Mouse (Mus musculus) neutrophil, adult 5-6 weeks (primary cell): ENCODE measurements around the gene Zfp771. TPM values are rescaled to one million over a fixed set of nuclear protein-coding genes. Genes with fewer than 3 reads are reported as not detected.
A peak's percentile ranks its signal among the peaks of the same experiment; 100 is the strongest.

Source experiments
- ATAC-seq: fragments of 151-379, 151-347 bp; 2 replicates; pipeline ENCODE4 v1.8.0; 2017; ENCODE audit warnings: mild to moderate bottlenecking, moderate TSS enrichment; ENCODE audit not compliant: insufficient number of reproducible peaks, poor library complexity, low FRiP score, severe bottlenecking; ENCODE audit errors: extremely low read depth
- total RNA-seq: library from RNA; stranded (forward); fragments of 200-1000 nt; gene quantifications from 2 replicates; pipeline ENCODE4 v1.2.3, GENCODE M21; 2017

Zfp771 gene
- 6.1 and 7.4 TPM in 2 replicates for total RNA-seq

DNA sequence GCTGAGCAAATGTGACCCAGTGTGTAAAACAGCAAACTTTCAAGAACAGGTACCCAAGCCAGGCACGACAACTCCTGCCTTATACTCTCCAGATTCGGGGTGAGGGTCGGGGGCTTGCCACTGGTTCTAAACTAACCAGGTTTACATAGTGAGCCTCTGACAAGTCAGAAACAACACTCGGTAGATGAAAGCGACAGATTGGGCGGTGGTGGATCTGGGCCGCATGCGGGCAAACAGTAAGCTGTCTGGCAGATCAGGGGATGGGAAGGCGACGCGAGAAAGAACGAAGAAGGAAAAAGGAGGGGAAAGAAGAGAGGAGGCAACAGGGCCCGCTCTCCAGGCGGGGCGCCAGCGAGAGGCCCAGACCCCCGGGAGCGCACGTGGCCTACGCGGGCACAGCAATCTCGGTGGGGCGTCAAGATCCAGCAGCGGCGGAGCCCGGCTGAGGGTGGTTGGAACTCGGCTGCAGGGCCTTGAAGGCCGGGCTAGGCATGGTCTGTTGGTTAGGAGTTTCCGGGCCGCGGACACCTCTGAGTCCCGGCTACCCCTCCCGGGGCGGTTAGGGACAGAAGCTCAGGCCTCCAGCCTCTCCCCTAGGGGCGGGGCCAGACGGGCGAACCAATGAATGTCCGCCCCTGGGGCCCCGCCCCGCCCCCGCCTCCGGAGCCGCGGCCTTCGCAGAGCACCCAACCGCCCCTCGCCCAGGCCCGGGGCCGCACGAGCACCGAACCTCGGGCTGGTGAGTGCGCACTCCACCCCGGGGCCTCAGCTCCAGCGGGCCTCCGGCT lies at the start of gene Zfp771:
Gene Zfp771 (plus strand): TSS at position 405 of the 788 bp plus-strand sequence.
- peak; percentile 91 for ATAC-seq

DNA sequence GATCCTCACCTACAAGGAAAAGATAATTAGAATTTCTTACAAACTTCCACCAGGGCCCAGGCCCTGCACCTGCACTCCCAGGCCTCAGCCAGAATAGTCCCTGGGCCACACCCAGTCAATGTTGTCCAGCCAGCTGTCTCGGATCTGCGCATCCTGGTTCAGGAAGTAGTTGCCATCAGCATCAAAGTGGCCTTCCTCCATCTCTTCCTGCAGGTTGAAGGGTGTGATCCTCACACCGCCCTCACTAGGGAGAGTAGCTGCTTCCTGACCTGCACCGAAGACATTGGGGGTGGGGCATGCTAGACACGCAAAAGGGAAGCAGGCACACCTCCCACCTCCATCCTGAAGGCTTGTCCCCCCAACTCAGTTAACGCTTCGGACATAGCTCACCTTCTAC lies 49.4 kb upstream of the Zfp771 start:
- ATAC-seq: no peak

DNA sequence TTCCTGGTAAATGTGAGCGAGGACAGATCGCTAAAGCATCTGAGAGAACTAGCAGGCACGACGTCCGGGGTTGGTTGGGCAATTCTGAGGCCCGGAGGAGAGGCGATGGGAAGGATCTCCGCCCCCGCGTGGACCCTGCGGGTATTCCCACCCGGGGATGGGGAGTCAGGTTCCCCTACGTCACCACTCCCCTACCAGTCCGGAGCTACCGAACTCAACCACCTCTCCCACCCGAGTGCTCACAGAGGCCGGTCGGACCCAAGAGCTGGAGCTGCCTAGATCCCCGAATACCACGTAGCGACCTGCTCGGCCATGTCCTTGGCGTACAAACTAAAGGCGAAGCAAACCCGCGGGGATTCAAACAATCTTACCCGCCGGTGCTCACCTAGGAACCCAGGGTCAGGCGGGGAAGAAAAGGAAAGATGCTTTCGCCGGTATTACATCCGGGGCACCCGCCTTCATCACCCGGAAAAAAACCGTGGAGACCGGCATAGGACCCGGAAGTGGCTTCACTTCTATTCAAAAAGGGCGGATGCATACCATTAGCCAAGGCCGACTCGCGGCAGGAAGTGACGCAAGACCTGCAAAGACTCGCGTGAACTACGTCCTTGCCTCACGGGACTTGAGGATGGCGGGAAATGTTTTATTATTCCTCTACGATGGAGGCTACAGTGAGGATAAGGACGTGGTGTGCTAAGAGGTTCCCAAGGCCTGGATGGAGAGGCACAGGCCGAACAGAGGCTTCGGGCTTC lies 48.4 kb upstream of the Zfp771 start, which contains the start of gene Cd2bp2:
Gene Cd2bp2 (minus strand): TSS at position 507 of the 752 bp plus-strand sequence.
- ATAC-seq: peak; percentile 94

DNA sequence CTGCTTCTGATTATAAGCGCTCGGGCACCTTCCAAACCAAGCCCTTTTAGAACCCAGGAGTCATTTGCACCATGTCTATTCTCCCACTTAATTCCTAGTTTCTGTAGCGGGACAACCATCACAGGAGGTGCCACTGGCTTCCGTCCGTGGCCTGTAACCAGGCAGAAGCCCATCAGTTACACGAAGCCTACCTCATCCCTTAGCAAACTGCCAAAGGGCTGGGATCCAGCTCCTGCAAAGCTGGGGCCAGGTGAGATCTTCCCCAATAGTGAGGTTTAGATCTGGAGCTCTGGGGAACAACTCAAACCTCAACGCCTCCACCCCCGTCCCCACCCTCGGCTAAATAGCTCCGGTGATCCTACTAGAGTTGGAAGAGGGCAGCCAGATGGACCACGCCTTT lies 47.6 kb upstream of the Zfp771 start:
- ATAC-seq: no peak

DNA sequence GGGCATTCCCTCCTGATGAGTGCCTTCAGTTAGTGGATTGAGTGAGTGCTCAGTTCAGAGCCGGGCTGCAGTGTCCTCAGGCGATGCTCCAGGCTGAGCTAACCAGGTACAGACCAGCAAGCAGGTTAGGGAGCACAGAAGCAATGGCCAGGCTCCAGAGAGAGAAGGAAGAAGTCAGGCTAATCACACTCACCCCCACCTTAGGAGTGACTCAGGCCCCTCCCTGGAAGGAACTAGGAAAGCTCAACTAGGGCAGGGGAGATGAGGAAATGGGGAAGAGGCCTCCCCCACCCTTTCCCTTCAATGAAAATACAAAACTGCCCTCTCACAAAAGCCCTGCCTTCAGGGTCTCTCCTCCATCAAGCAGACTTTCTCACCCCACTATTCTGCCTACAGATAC lies 37.5 kb upstream of the Zfp771 start:
- no peak for ATAC-seq

DNA sequence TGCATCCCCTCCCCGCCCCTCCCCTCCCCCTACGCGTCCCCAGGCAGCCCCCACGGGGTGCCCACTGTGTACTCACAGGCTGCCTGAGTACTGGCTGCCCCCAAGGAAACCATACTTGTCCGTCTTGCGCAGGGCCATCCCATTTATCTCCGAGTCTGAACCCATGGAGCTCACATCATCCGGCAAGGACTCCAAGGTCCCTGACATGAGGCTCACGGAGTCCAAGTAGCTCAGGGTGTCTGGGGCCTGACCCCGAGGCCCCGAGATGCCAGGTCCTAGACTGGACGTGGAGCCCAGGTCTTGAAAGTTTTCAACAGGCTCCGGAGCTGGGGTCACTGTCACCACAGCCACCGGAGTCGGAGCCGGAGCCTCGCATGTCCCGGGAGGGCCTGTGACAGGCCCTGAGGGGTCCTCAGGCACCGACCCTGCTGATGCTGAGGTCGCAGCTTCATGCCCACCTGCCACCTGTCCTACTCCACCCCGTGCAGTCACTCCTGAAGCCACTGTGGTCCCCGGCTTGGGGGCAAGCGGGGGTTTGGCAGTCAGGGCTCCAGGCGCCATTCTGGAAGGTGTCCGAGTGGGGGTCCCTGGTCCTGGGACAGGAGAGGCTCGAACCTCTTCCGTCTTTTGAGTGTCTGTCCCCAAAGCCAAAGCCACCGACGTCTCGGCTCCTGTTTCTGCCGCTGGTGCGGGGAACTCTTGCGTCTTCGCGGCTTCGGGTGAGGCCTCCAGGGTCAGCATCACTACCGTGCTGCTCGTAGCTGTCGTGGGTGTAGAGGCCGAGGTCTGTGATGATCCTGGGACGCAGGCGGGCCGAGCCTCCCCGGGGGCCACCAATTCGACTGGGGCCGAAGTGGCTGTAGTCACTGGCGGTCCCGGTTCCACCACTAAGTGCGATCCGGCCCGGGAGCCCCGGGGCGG lies 36.4 kb upstream of the Zfp771 start:
- no peak for ATAC-seq

DNA sequence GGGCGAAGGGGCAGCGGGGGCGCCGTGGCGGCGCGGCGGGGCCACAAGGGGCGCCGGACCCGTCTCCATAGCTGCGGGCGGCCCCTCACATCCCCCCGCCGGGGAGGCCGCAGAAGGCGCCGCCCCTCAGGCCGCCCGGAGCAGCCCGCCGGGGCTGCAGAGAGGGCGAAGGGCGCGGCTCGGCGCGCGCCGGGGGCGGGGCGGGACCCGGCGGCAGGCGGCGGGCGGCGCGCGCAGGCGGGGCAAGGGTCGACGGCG lies 35.9 kb upstream of the Zfp771 start, which contains the start of gene Tbc1d10b:
Gene Tbc1d10b (minus strand): TSS at position 174 of the 258 bp plus-strand sequence.
- no peak for ATAC-seq

DNA sequence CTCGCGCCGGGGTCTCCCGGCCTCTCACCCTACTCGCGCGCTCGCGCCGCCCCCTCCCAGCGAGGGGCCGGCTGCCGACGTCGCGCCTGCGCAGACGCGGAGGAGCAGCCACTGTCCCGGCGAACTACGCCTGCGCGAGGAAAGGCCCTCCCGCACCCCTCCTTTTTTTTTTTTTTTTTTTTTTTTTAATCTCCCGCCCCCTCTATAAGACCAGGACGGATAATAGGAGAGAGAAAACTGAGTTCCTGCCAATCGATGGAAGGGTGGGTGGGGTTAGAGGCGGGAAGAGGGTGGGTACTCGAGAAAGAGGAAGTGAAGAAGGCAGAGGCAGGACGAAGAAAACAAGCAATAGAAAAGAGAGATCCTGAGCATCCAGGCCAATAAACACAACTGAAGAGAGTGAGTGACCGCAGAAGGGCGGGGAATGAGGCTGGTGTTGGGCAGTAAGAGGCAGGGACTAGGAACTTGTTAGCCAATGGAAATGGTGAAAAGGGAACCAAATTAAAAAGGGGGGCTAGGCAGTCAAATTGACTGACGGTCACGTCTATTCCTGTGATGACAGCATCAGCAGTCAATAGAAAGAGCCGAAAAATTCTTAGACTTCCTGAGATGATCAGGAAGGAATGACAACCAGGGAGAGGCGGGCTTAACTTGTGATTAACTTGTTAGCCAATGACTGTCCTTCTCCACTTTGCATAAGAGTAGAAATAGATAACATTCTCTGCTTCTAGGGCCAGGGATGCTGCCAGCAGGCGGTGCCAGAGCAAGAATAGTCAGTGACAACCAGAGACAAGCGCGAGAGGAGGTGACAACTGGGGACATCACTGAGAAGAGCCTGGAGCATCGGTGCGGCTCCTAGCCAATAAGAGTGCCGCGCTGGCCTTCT lies 35.3 kb upstream of the Zfp771 start, which contains the start of gene Mylpf:
Gene Mylpf (plus strand): TSS at position 338 of the 886 bp plus-strand sequence.
- peak; percentile 82 for ATAC-seq

DNA sequence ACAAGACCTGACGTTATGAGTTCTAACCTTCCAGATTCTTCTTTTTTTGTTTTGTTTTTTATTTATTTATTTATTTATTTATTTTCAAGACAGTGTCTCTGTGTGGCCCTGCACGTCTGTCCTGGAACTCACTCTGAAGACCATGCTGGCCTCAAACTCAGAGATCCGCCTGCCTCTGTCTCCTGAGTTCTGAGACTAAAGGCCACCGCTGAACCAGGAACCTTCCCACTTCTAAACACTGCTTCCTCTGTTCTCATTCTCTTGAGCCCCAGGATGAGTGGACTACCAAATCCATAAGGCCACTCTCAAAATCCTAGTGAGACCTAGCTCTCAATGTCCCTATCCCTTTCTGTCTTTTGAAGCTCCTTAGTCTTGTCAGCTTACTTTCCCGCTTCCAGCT lies 34.2 kb upstream of the Zfp771 start:
- no peak for ATAC-seq

DNA sequence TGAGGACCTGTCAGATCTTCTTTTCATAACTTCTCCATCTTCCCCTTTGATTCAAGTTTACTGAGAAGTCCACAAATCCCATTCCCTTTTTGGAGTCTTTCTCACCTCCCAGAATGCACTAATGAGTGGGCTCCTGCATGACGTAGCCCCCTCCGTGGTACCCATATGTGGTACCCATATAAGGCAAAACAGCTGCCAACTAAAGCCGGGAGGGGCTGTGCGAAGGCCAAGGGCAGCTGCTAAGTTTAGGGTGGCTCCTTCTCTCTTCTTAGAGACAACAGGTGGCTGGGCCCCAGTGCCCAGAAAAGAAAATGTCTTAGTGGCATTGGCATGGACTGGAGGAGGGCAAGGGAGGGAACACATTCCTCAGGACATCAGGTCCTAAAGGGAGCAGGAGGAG lies 33.8 kb upstream of the Zfp771 start:
- no peak for ATAC-seq

DNA sequence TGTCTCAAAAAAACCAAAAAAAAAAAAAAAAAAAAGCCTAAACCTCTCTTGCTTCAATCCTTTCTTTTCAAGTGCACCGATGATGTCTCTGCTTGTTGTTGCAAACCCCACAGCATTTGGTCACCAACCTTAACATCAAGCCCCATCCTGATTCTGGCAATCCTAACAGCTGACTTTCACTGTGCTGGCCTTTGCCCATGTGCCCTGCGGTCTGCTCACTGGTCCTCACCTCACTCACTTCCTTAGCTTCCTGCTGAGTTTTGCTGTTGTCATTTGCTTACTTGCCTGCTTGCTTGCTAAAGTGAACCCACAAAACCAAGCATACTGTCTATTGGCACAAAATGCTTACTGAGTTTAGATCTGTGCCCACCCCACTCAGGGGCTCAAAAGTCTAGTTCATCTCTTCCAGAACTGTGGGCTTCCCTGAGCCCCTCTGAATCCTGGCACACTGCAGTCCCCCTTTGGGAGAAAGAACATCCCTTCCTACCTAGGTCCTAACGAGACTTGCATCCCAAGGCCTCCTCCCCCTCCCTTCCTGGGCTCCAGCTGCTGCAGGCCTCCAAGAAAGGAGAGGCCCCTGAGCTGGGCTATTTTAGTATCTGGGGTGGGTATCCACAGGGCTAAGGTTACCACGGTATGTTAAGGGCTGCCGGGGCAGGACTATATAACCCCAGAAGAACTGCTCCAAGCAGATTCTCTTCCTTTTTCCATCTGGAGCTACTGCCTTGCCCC lies 32.9 kb upstream of the Zfp771 start:
- ATAC-seq: no peak

DNA sequence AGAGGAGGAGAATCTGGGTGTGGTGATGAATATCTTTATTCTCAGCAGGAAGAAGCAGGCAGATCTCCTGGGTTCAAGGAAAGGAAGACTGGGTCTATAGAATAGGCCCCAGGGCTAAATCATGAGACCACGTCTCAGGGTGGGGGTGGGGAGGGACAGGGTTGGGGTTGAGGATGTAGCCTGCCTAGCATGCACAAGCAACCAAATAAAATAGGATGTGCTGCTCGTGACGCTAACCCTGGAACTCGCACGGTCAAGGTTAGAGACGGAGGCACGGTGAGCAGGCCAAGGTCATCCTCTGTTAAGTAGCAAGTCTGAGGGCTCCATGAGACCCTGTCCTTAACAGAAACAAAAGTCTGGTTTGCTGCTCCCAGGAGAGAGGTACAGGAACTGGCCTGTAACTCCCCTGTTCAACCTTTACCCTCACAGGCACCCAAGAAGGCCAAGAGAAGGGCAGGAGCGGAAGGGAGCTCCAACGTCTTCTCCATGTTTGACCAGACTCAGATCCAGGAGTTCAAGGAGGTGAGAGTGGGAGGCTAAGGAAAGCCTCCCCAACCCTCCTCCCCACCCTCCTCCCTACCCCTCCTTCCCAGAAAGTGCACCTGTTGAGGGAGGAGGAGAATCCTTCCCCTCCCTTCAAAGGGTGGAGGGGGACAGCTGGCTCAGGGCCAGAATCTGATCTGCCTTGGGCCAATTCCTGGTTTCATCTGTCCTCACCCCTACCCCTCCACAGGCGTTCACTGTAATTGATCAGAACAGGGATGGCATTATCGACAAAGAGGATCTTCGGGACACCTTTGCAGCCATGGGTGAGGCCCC lies 31.4 kb upstream of the Zfp771 start:
- ATAC-seq: no peak

DNA sequence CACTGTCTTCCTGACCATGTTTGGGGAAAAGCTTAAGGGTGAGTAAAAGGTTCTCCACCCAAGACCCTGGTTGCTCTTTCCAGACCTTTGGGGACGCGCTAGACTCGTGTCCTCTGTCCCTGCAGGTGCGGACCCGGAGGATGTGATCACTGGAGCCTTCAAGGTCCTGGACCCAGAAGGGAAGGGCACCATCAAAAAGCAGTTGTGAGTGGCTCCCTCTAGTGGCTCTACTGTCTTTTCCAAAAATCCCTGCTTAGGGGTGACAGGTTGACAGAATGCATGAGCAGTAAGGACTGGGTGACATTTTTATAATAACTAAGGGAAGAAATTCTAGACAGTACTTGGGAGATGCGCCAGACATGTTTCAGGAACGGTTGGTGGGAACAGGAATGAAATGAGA lies 30.6 kb upstream of the Zfp771 start:
- ATAC-seq: no peak

DNA sequence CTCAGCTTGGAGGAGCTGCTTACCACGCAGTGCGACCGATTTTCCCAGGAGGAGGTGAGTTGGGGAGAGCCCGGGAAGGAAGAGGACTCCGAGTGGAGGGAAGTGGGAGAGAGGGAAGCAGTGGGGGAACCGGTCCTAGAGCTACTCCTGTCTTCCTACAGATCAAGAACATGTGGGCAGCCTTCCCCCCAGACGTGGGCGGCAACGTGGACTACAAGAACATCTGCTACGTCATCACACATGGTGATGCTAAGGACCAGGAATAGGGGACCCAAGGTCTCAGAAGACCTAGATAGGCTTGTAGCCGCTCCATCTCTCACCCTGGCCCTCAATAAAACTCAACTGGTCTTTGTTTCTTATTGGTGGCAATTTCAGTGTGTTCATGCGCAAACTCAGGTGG lies 30.1 kb upstream of the Zfp771 start:
- ATAC-seq: no peak

DNA sequence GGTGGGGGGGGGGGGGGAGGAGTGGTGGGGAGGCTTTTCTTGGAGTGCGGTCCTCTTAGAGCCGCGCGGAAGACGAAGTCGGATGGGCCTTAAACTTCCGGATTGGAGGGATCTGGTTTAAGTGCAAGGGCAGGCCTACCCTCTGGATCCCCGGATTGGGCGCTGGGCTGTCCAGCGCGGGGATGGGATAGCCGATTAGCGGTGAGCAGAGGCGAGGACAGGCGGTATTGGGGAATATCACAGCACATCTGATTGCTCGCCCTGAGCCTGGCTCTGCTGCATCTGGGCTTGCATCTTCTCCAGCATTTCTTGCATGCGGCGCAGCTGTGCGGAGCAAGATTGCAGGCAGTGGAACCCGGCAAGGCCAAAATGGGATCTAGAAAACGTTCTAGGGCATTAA lies 29.6 kb upstream of the Zfp771 start:
- ATAC-seq: no peak

DNA sequence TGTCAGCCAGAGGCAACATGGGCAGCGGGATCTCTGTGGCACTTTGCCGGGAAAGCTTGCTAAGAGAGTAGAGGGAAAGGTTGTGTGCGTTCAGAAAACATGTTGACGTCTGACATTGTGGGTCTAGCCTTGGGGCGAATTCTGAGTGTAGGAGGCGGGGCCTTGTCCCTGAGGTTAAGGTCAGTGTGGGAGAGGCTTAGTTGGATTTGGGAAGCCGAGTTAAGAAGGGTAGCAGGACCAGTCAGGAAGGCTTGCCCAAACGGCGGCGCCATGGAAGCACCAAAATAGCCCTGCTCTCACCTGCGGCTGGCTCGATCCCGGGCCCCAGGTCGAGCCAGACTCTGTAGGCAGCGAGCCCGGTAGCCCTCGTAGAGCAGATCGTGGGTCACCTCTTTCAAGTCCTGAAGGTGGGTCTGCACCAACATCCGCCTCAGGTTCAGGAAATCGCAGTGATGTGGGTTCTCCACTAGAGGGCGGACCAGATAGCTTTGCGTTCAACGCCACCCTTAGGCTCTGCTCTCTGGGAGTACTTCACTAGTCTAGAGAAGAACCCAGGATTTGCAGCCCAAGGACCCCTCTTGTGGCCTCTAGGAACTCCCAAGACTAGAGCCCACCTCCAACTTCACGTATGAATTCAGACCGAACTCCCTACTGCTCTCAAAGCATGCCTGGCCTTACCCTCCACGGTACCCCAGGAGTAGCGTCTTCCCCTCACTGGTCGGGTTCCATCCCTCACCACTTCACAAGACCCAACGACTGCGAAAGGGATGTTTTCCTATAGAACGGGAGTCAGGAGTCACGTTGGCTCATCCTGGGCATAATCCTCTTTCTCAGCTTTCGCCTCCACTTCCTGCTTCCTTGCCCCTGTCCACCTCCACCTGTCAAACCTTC lies 28.8 kb upstream of the Zfp771 start:
- peak; percentile 59 for ATAC-seq
